Mouse (Mus musculus) heart, embryonic 13.5 days (tissue): ENCODE results near the gene Dhx38. TPM values are rescaled to one million over a fixed set of nuclear protein-coding genes. Genes with fewer than 3 reads are reported as not detected.

Experiments used
- ATAC-seq: fragments of 200-750 bp; cut with Nextera tagmentation; 2 replicates; pipeline ENCODE4 v1.8.0; 2017; ENCODE audit warnings: moderate TSS enrichment; ENCODE audit not compliant: insufficient number of reproducible peaks, low FRiP score, low TSS enrichment; ENCODE audit errors: extremely low read depth
- H3K27ac ChIP-seq: fragments of 300-500 bp; sonication (generic); replicated peaks from 2 replicates; pipeline ENCODE4 v1.5.1; 2015; ENCODE audit warnings: moderate library complexity, mild to moderate bottlenecking, inconsistent platforms
- H3K27me3 ChIP-seq: fragments of 300-500 bp; sonication (generic); replicated peaks from 2 replicates; pipeline ENCODE4 v1.6.1; 2015; ENCODE audit warnings: mild to moderate bottlenecking, inconsistent platforms
- H3K36me3 ChIP-seq: fragments of 300-500 bp; sonication (generic); 2 replicates; pipeline ENCODE4 v1.6.1; 2015; ENCODE audit warnings: mild to moderate bottlenecking, inconsistent platforms
- H3K4me1 ChIP-seq: fragments of 300-500 bp; sonication (generic); 2 replicates; pipeline ENCODE4 v1.6.1; 2015; ENCODE audit warnings: inconsistent platforms
- H3K4me2 ChIP-seq: fragments of 300-500 bp; sonication (generic); 2 replicates; pipeline ENCODE4 v1.6.1; 2015; ENCODE audit warnings: inconsistent platforms, mild to moderate bottlenecking, moderate library complexity
- H3K4me3 ChIP-seq: fragments of 300-500 bp; sonication (generic); 2 replicates; pipeline ENCODE4 v1.5.1; 2015; ENCODE audit warnings: moderate library complexity, mild to moderate bottlenecking, inconsistent platforms
- H3K9ac ChIP-seq: fragments of 300-500 bp; sonication (generic); 2 replicates; pipeline ENCODE4 v1.6.1; 2015; ENCODE audit warnings: inconsistent platforms, mild to moderate bottlenecking, moderate library complexity
- H3K9me3 ChIP-seq: fragments of 300-500 bp; sonication (generic); 2 replicates; pipeline ENCODE4 v1.6.1; 2016; ENCODE audit warnings: inconsistent platforms
- WGBS: fragments of 180-500 bp; shearing (Covaris S2); methylation state at CpG from one replicate; pipeline ENCODE4 v1.1.7; 2015; ENCODE audit warnings: mixed read lengths; 5-methylcytosine and 5-hydroxymethylcytosine counted together
- polyA plus RNA-seq: library from polyadenylated mRNA; unstranded; fragments of >200 nt; fragmentation: Nextera tagmentation; extraction: Ambion mirVana; gene quantifications from 2 replicates; pipeline ENCODE4 v1.2.1, GENCODE M21; 2015

The Dhx38 gene
- polyA plus RNA-seq, result 14.3 and 14.4 TPM in 2 replicates

DNA sequence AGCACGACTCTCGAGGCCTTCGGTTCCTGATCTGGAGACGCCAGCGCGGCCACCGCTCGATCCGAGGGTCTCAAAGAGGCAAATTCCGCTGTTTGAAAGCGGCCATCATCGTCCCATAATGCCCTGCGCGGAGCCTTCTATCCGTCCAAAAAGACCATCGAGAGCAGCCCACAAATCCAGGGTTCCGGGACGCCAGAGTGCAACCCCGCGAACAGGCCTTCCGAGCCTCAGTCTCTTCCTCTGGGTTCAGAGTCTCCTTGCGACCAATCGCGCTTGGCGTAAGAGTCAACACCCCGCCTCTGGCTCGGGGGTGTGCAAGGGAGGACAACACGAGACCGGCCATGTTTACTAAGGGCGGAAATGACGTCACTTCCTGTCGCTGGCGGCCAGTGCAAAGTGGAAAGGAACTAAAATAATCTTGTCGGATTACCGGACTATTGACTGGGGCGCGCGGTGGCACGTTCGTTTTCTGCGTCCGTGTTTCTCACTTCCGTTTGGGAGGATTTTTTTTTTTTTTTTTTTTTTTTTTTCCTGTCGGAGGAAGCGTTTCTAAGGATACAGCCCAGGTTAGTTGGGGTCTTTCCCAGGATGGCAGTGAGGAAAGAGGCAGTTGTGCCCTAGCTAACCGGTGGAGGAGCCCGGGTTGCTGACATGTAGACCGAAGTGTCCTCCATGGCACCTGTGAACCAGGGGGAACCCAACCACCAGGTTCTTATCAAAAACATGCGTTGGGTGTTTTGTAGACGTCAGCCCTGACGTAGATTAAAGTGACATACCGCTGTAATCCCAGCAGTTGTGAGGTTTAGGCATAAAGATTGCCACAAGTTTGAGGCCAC is at the start of gene Dhx38, which contains the start of gene Txnl4b:
Gene Dhx38 (minus strand): TSS at position 364 of the 836 bp plus-strand sequence.
Gene Txnl4b (plus strand): TSS at position 395 of the 836 bp plus-strand sequence.
- no peaks in the 10 kb centered on the region for H3K9me3 ChIP-seq
- peak within 1 kb of the TSS; percentile 93 for H3K27ac ChIP-seq
- H3K4me1 ChIP-seq, result peaks cover 22% of the 10 kb centered on the region
- peaks cover 40% of the 10 kb centered on the region for H3K36me3 ChIP-seq
- peak within 1 kb of the TSS; percentile 91 for H3K4me3 ChIP-seq
- no peaks in the 10 kb centered on the region for H3K27me3 ChIP-seq
- WGBS, result under 1% methylated on average over 52 of the region's 52 CpGs
- peak within 1 kb of the TSS; percentile 96 for H3K9ac ChIP-seq
- H3K4me2 ChIP-seq, result peak within 1 kb of the TSS; percentile 87
- peak; percentile 98 for ATAC-seq

DNA sequence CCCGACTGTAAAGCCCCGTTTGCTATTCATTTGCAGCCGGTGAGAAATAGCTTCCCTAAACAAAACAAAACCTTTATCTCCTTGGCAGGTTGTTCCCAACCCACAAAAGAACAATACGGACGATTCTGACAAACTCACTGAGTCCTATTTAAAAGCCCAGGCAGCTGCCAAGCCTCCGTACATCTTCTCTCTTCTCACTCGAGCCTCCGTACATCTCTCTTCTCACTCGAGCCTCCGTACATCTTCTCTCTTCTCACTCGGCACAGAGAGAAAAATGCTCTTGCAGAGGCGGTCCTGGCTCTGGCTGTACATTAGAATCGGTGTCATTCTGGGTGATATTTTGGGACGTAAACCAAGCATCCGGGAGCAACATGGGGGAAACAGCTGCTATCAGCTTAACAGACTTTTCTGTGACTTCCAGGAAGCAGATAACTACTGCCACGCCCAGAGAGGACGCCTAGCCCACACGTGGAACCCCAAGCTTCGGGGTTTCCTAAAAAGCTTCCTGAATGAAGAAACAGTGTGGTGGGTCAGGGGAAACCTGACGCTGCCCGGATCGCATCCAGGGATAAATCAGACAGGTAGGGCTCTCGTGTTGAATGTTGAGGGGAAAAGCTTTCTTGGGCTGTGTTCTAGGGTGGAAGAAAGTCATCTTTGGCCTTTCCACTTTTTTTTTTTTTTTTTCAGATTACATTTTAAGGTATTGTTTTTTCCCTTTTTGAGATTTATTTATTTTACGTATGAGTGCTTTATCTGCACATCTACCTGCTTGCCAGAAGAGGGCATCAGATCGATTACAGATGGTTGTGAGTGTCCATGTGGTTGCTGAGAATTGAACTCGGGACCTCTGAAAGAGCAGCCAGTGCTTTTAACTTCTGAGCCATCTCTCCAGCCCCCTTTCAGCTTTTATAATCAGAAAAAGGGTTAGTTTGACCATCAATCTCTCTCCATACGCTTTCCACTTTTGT is 48.9 kb upstream of the Dhx38 start, which contains the start of gene Pkd1l3:
Gene Pkd1l3 (plus strand): TSS at position 275 of the 968 bp plus-strand sequence.
- H3K27ac ChIP-seq, result no peak within 1 kb of the TSS
- WGBS, result 45% methylated on average over 27 of the region's 27 CpGs
- peaks cover 7% of the 10 kb centered on the region; the same call in 1 of the 2 replicates for H3K27me3 ChIP-seq
- H3K4me2 ChIP-seq, result peak within 1 kb of the TSS; percentile 56
- peak within 1 kb of the TSS; percentile 27 for H3K4me3 ChIP-seq
- H3K9ac ChIP-seq, result peak within 1 kb of the TSS; percentile 7; the same call in 1 of the 2 replicates
- H3K4me1 ChIP-seq, result 0 out of 2 replicates have a peak, but pooled peaks cover 4% of the 10 kb centered on the region
- no peak for ATAC-seq
- H3K36me3 ChIP-seq, result no peaks in the 10 kb centered on the region
- no peaks in the 10 kb centered on the region for H3K9me3 ChIP-seq

DNA sequence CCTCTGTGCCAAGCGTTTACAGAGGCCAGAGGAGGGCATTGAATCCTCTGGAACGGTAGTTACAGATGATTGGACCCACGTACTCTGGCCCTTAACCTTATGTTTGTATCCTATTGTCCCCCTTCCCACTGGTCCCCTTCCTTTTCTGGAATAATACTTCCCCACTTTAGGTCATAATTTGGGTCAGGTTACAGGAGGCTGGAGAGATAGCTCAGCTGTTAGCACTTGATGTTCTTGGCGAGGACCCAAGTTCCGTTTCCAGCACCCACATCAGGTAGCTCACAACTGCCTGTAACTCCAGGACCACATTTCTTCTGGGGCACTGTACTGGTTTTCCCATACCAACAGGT is 43.5 kb upstream of the Dhx38 start:
- ATAC-seq, result no peak
- H3K4me3 ChIP-seq, result peak overlapping the region; percentile 76
- H3K4me1 ChIP-seq, result peaks cover 17% of the 10 kb centered on the region
- H3K4me2 ChIP-seq, result peak overlapping the region; percentile 94
- peak overlapping the region; percentile 97 for H3K27ac ChIP-seq
- H3K36me3 ChIP-seq, result peaks cover 17% of the 10 kb centered on the region
- 11% methylated on average over 5 of the region's 5 CpGs for WGBS
- peaks cover 7% of the 10 kb centered on the region; the same call in 1 of the 2 replicates for H3K27me3 ChIP-seq
- H3K9me3 ChIP-seq, result no peaks in the 10 kb centered on the region
- H3K9ac ChIP-seq, result peak overlapping the region; percentile 88

DNA sequence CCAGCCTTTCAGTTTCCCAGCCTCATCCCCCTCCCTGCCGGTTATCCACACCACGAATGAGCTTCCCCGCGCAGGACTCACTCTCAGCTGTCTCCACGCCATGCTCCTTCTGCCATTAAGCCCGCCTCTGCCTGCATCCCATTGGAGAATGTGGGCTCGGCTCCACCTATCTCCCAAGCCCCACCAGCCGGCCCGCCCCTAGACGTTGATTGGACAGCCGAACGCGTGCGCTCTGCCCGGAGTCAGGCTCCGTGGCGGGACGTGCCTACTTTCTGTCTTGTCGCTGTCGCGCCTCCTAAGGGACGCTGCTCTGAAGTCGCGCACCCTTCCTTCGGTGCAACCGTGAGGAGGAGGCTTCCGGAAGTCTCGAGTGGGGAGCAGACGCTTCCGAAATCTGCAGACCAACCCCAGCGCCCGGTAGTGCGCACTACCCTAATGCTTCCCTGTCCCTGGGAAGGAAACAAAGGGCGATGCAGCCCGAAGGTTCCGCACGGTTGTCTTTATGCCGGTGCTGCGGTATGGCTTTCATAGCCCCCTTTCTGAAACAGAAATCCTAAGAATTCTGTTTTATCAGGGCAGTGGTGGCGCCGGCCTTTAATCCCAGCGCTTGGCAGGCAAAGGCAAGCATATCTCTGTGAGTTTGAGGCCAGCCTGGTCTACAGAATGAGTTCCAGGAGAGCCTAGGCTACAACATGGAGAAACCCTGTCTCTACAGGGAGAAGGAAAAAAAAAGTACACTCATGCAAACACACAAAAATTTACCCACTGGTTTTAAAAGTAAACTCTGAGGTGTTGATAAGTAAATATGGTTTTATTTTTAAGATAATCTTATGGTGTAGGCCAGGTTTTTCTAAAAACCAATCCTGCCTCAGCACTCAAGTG is 42.9 kb upstream of the Dhx38 start, which contains the start of gene Dhodh:
Gene Dhodh (minus strand): TSS at position 403 of the 882 bp plus-strand sequence.
- Histone ChIP-seq H3K4me1 (peaks cover 17% of the 10 kb centered on the region), H3K9me3 (no peaks in the 10 kb centered on the region), H3K9ac (peak within 1 kb of the TSS; percentile 88), H3K36me3 (peaks cover 23% of the 10 kb centered on the region), H3K4me2 (peak within 1 kb of the TSS; percentile 94), H3K4me3 (peak within 1 kb of the TSS; percentile 76), H3K27ac (peak within 1 kb of the TSS; percentile 97), H3K27me3 (peaks cover 7% of the 10 kb centered on the region; the same call in 1 of the 2 replicates)
- under 1% methylated on average over 42 of the region's 42 CpGs for WGBS
- peak; percentile 97 for ATAC-seq

DNA sequence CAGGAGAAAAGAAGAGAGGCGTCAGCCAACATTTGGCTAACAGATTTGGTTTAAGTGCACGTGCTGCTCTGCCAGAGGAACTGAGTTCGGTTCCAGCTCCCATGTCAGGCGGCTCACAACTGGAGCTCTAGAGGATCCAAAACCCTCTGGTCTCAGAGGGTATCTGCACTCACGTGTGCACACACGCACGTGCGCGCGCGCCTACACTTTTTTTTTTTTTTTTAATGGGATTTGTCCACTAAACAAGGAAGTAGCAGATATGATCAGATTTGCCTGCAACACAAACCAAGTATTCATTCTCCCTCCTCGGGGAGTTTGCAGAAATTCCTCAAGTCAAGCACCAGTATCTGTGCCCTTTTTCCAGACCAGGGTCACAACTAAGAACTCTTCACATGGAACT is 42.0 kb upstream of the Dhx38 start:
- peak overlapping the region; percentile 94 for H3K4me2 ChIP-seq
- 12% methylated on average over 12 of the region's 12 CpGs for WGBS
- H3K4me3 ChIP-seq, result peak overlapping the region; percentile 76
- H3K27ac ChIP-seq, result peak overlapping the region; percentile 97
- H3K9me3 ChIP-seq, result no peaks in the 10 kb centered on the region
- H3K9ac ChIP-seq, result peak overlapping the region; percentile 88
- peaks cover 17% of the 10 kb centered on the region for H3K4me1 ChIP-seq
- peaks cover 7% of the 10 kb centered on the region; the same call in 1 of the 2 replicates for H3K27me3 ChIP-seq
- H3K36me3 ChIP-seq, result peaks cover 32% of the 10 kb centered on the region
- ATAC-seq, result no peak

DNA sequence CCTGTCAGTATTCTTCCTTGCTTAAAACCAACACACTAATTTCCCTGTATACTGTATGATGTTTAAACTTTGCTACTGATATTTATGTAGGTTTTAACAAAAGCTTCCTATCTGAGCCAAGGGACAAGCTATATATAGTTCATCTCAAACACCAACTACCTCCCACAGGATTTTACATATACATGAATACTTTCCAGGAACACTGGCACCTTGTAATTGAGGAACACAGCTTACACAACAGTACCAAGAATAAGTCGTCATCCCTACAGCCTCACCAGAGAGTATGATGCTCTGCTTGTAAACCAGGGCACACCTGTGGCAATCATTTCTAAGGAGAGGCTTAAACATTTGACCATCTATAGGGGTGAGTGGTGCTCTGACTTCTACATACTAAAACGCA is 41.1 kb upstream of the Dhx38 start:
- Histone ChIP-seq H3K9me3 (no peaks in the 10 kb centered on the region), H3K4me1 (peaks cover 17% of the 10 kb centered on the region), H3K36me3 (peaks cover 40% of the 10 kb centered on the region), H3K4me2 (no peak overlapping the region), H3K4me3 (no peak overlapping the region), H3K27me3 (peaks cover 7% of the 10 kb centered on the region; the same call in 1 of the 2 replicates), H3K27ac (no peak overlapping the region), H3K9ac (no peak overlapping the region)
- no peak for ATAC-seq
- WGBS, result 70% methylated on average over 2 of the region's 2 CpGs

DNA sequence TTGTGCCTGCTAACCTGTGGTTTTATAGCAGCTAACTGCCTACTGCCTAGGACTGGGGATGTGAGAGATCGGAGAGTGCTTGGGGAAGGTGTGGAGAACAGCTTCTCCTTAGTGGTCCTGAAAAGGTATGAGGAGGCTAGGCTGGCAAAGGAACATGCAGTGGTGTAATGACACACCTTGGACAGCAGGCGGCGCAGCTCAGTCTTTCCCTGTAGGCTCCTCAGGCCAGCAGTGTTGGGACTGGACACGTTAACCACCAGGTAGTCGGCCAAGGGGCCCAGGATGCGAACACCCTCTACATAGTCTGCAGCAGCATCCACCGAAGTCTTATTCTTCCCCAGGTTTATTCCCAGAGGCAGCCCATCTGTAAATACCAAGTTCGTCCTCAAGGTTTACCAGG is 30.2 kb upstream of the Dhx38 start:
- Histone ChIP-seq H3K27ac (no peak overlapping the region), H3K4me2 (no peak overlapping the region), H3K27me3 (no peaks in the 10 kb centered on the region), H3K9me3 (no peaks in the 10 kb centered on the region), H3K4me1 (no peaks in the 10 kb centered on the region), H3K9ac (no peak overlapping the region), H3K36me3 (peaks cover 64% of the 10 kb centered on the region), H3K4me3 (no peak overlapping the region)
- ATAC-seq, result no peak
- WGBS, result 49% methylated on average over 8 of the region's 8 CpGs

DNA sequence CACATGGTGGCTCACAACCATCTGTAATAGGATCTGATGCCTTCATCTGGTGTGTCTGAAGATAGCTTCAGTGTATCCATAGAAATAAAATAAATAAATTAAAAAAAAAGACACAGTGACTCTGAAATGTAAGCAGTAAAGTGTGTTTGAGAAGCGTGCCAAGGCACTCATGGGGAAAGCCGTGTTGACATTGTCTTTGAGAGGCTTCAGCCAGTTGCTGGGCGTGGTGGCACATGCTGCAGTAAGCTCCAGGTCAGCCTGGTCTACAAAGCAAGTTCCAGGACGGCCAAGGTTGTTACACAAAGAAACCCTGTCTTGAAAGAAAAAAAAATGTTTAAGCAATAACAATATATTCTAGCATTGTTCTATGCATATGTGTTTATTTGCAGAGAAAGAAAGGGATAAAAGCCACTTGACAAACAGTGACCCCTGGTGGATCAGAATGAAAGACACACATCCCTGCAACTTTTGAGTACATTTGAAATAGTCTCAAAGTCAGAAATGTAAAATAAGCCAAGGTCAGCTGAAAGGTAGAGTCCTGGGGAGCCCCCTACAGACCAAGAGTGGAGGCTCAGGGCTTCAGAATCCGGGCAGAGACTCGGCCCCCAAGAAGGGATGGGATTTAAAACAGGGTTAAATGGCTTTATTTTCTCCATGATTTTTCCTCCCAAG is 27.6 kb upstream of the Dhx38 start:
- WGBS, result 78% methylated on average over 6 of the region's 6 CpGs
- peaks cover 42% of the 10 kb centered on the region for H3K36me3 ChIP-seq
- no peak overlapping the region for H3K9ac ChIP-seq
- no peak overlapping the region for H3K4me2 ChIP-seq
- no peaks in the 10 kb centered on the region for H3K9me3 ChIP-seq
- ATAC-seq, result no peak
- no peak overlapping the region for H3K27ac ChIP-seq
- no peak overlapping the region for H3K4me3 ChIP-seq
- H3K27me3 ChIP-seq, result no peaks in the 10 kb centered on the region
- no peaks in the 10 kb centered on the region for H3K4me1 ChIP-seq

DNA sequence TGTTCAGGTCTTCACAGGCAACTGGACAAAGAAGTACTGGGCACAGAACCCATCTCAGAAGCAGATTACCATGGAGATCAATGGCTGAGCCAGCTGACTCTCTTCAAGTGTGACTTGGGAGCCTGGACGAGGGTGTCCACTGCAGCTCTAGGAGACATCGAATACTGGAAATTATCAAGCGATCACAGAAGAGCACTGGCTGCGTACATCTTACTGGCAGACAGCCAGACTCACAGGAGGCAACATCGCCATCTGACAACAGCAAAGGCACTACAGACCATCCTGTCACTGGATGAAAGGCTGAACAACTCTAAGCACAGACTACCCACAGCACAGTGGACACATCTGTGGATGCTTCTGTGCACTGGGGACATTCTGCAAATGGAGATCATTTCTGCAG is 26.5 kb upstream of the Dhx38 start:
- Histone ChIP-seq H3K9ac (no peak overlapping the region), H3K4me2 (no peak overlapping the region), H3K27ac (no peak overlapping the region), H3K4me3 (no peak overlapping the region), H3K27me3 (no peaks in the 10 kb centered on the region), H3K4me1 (no peaks in the 10 kb centered on the region), H3K36me3 (peaks cover 40% of the 10 kb centered on the region), H3K9me3 (no peaks in the 10 kb centered on the region)
- ATAC-seq, result no peak
- 88% methylated on average over 5 of the region's 5 CpGs for WGBS

DNA sequence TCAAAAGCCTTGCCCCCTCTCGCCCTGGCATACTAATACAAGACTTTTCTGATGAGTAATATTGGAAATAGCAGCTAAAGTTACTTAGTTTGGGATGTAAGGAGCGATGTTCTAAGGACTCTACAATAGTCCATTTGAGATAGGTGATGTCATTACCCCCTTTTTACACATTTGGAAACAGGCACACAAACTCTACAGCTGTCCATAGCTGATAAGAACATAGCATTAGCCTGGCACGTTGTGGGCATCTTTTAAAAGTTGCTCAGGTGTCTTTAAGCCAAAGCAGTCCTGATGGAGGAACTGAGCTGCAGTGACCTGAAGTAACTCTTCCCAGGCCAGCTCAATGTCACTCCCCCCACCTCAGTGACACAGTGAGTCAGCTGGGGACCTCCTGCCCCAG is 25.7 kb upstream of the Dhx38 start:
- Histone ChIP-seq H3K36me3 (peaks cover 40% of the 10 kb centered on the region), H3K27ac (no peak overlapping the region), H3K4me2 (no peak overlapping the region), H3K4me1 (no peaks in the 10 kb centered on the region), H3K27me3 (no peaks in the 10 kb centered on the region), H3K9ac (no peak overlapping the region), H3K4me3 (no peak overlapping the region), H3K9me3 (no peaks in the 10 kb centered on the region)
- WGBS, result 77% methylated on average over 3 of the region's 3 CpGs
- ATAC-seq, result no peak
